Mouse (Mus musculus): ENCODE measurements at regions not wholly inside any gene's neighbourhood (a gene's known extent, or its start where the extent isn't known, plus 50 kb on each side); places are given as distances from the start of the nearest gene placed in this dataset.

DNA sequence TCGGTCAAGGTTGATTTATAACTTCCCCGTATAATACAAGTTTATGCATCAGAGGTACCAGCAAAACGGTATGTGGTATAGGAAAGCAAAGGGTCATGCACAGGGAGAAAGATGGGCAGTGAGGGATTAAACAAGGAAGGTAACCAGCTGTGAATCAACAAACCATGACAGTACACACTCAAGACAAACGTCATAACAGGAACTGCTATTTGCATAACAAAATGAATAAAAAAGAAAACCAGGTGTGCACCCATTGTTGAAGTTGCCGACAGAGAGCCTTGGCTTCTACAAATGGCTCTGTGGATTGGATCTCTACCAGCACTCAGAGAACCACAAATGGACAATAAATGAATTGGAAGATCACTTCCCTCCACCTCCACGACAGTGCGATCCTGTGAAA, 170.1 kb upstream of the Dkk2 start:
- TF ChIP-seq CTCF (IDR thresholded peaks at IDR 0.05; ENCODE audit: extremely low read depth, insufficient read length, insufficient replicate concordance, low read depth, low read length), result no peak
- TF ChIP-seq POLR2A (IDR thresholded peaks at IDR 0.05; ENCODE audit: low read depth, low read length), result no peak
